Mouse (Mus musculus) stomach, postnatal 0 days (tissue): ENCODE measurements around the gene Pappa.

ENCODE experiments used
- CTCF ChIP-seq: IDR thresholded peaks from 2 replicates; pipeline ENCODE4 v1.5.1; 2016; ENCODE audit warnings: antibody characterized with exemption, low read depth, mild to moderate bottlenecking, moderate library complexity
- EP300 ChIP-seq: optimal IDR thresholded peaks from 2 replicates; pipeline ENCODE3; 2016; ENCODE audit warnings: antibody characterized with exemption

DNA sequence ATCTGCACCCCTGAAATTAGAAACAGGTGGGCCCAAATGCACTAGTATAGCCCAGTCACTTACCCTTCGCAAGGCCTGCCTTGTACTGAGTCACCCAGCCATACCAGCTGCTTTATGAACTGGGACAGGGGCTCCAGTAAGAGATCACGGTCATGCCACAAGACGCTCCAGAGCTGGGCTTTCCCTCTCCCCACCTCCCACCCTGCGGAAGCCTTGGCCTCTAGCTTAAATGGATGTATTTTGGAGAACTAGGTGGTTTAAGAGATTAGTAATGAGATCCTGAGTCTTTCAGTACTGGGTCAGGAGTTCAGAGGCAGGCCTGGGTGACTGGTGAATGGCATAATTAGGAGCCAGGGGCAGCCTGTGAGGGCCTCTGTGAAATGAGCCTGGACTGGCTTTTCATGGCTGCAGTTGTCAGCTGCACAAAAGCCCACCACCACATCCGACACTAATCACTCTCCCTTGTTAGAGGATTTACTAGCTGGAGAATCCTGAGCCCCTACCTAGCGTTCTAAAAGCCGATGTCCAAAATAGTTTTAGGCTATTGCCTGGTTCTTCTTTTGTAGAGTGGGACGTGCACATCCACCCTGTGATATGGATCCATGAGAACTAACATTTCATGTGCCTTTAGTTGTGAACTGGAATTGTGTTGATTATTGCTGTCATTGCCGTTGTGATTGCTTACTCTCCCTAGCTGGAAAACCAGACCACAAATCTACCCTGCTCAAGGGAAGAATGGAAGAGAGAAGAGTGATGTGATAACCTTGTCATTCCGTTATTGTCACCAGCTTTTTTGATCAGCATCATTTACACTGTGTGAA, 154.7 kb downstream of the Pappa start:
- TF ChIP-seq CTCF (no peak), EP300 (no peak)
